Mouse (Mus musculus) midbrain, embryonic 12.5 days (tissue): Measurements from ENCODE around the gene Mipol1. TPM values are rescaled to one million over a fixed set of nuclear protein-coding genes. Genes with fewer than 3 reads are reported as not detected.
"Not testable (repeated sequence)": the region's sequence is repeated elsewhere in the genome, so short reads cannot be mapped to it uniquely, and the experiment has no call there.

Source experiments
- ATAC-seq: fragments of 200-750 bp; cut with Nextera tagmentation; 2 replicates; pipeline ENCODE4 v1.8.0; 2017; ENCODE audit warnings: low read depth, moderate TSS enrichment, moderate library complexity; ENCODE audit not compliant: low FRiP score
- H3K27ac ChIP-seq: fragments of 300-500 bp; sonication (generic); replicated peaks from 2 replicates; pipeline ENCODE4 v1.5.1; 2016; ENCODE audit warnings: mild to moderate bottlenecking
- H3K27me3 ChIP-seq: fragments of 300-500 bp; sonication (generic); 2 replicates; pipeline ENCODE4 v1.6.1; 2016; ENCODE audit warnings: mild to moderate bottlenecking
- H3K36me3 ChIP-seq: fragments of 300-500 bp; sonication (generic); 2 replicates; pipeline ENCODE4 v1.6.1; 2016
- H3K4me1 ChIP-seq: fragments of 300-500 bp; sonication (generic); 2 replicates; pipeline ENCODE4 v1.6.1; 2016
- H3K4me2 ChIP-seq: fragments of 300-500 bp; sonication (generic); replicated peaks from 2 replicates; pipeline ENCODE4 v1.6.1; 2016; ENCODE audit warnings: mild to moderate bottlenecking, moderate library complexity
- H3K4me3 ChIP-seq: fragments of 300-500 bp; sonication (generic); 2 replicates; pipeline ENCODE4 v1.5.1; 2016; ENCODE audit warnings: mild to moderate bottlenecking
- H3K9ac ChIP-seq: fragments of 300-500 bp; sonication (generic); replicated peaks from 2 replicates; pipeline ENCODE4 v1.6.1; 2016; ENCODE audit warnings: mild to moderate bottlenecking, moderate library complexity
- H3K9me3 ChIP-seq: fragments of 300-500 bp; sonication (generic); 2 replicates; pipeline ENCODE4 v1.6.1; 2016; ENCODE audit warnings: mild to moderate bottlenecking
- WGBS: fragments of 180-500 bp; shearing (Covaris S2); methylation state at CpG from one replicate; pipeline ENCODE4 v1.1.7; 2016; 5-methylcytosine and 5-hydroxymethylcytosine counted together
- polyA plus RNA-seq: library from polyadenylated mRNA; unstranded; fragments of >200 nt; fragmentation: Nextera tagmentation; extraction: Ambion mirVana; gene quantifications from 2 replicates; pipeline ENCODE4 v1.2.1, GENCODE M21; 2016

Mipol1 gene
- polyA plus RNA-seq, 1 experiment from 2014 or later: 7.9 TPM

DNA sequence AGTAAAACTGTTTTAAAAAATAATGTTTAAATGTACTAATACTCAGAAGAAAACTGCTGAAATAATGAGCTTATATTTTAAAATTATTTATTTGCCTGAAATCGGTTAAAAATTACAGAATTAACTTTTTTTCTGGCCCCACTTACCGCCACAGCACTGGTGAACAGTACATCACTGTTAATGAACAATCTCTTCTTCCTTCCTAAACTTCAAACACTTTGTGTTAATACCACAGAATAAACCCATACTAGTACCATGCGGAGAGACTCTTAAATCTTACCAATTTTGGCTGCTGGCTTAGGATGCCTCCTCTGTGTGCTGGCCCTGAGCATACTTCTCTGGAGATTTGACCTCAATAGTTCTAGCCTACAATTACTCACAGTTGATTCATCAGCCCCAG, 28.3 kb upstream of the Mipol1 start:
- peaks cover 6% of the 10 kb centered on the region; the same call in 1 of the 2 replicates for H3K4me1 ChIP-seq
- no peak for ATAC-seq
- no peaks in the 10 kb centered on the region for H3K9me3 ChIP-seq
- H3K4me3 ChIP-seq: no peak overlapping the region
- H3K27ac ChIP-seq: no peak overlapping the region
- no peak overlapping the region for H3K9ac ChIP-seq
- WGBS: 92% methylated on average over 3 of the region's 3 CpGs
- H3K27me3 ChIP-seq: peaks cover 8% of the 10 kb centered on the region; the same call in 1 of the 2 replicates
- no peak overlapping the region for H3K4me2 ChIP-seq
- H3K36me3 ChIP-seq: no peaks in the 10 kb centered on the region

GRCm38 (mm10) chr12:57204276-57204851, 25.9 kb upstream of the Mipol1 start:
- 79% methylated on average over 4 of the region's 4 CpGs for WGBS

DNA sequence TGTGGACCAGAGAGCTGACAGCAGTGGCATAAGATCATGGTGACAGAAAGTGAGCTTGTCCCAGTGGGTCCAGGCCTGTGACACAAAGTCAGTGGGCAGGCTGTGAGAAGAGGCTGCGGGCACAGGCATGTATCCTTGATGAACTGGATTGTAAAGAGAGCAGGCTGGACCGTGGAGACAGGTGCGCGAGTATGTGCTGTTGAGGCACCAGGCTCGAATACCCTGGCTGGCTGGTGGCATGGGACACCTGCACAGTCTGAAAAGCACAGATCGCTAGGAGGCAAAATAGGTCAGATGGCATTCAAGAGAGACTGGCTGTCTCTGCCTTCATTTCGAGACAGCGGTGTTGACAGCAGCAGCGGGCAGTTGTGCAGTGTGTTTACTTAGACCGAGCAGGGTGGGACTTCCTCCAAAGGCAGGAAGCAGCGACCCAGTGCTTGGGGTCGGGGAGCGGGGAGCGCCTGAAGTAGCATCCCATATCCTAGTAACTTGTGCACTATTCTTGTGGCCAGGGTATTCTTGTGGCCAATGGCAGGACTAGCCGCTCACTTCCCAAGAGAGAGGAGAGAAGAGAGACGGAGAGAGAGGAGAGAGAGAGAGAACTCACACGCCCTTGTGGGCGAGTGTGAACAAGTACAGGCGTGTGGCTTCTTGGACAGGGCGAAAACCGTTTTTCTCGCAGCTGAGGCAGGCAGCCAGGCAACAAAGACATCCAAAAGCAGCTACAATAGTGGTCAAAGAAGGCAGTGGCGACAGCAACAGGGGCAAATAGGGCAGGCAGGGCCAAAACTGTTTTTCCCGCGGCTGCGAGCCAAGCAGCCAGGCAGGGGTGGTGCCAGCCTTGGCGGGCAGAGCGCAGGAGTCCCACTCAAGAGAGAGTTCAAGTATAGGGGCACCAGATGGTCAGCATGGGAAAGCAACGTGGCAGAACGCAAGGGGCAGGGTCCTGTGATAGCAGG, 18.6 kb upstream of the Mipol1 start:
- H3K9ac ChIP-seq: peak overlapping the region; percentile 68
- peak overlapping the region; percentile 83 for H3K4me2 ChIP-seq
- peak; percentile 82 for ATAC-seq
- 9% methylated on average over 30 of the region's 30 CpGs for WGBS
- no peaks in the 10 kb centered on the region for H3K9me3 ChIP-seq
- no peaks in the 10 kb centered on the region for H3K36me3 ChIP-seq
- H3K27ac ChIP-seq: no peak overlapping the region; the same call in 1 of the 2 replicates
- H3K4me3 ChIP-seq: peak overlapping the region; percentile 53
- 0 out of 2 replicates have a peak, but pooled peaks cover 2% of the 10 kb centered on the region for H3K4me1 ChIP-seq
- H3K27me3 ChIP-seq: no peaks in the 10 kb centered on the region

More at GRCm38 (mm10) chr12:57204276-57204851, 25.9 kb upstream of the Mipol1 start:
- Histone ChIP-seq H3K9me3 (no peaks in the 10 kb centered on the region), H3K36me3 (no peaks in the 10 kb centered on the region), H3K4me3 (no peak overlapping the region), H3K4me2 (no peak overlapping the region), H3K4me1 (no peaks in the 10 kb centered on the region), H3K9ac (no peak overlapping the region), H3K27me3 (no peaks in the 10 kb centered on the region), H3K27ac (no peak overlapping the region)
- no peak for ATAC-seq

- H3K4me2 ChIP-seq, H3K4me1 ChIP-seq, H3K27me3 ChIP-seq, H3K4me3 ChIP-seq, H3K9ac ChIP-seq, H3K9me3 ChIP-seq, H3K27ac ChIP-seq, H3K36me3 ChIP-seq: not testable (repeated sequence)
- WGBS: 73% methylated on average over 5 of the region's 5 CpGs
- ATAC-seq: peak; percentile 50
These were observed 17.8 kb upstream of the Mipol1 start for GRCm38 (mm10) chr12:57212463-57212862.

GRCm38 (mm10) chr12:57226411-57226810, 3.8 kb upstream of the Mipol1 start:
- ATAC-seq: no peak
- no peaks in the 10 kb centered on the region for H3K36me3 ChIP-seq
- H3K4me3 ChIP-seq: no peak overlapping the region
- WGBS: 90% methylated on average over 9 of the region's 9 CpGs
- H3K27ac ChIP-seq: no peak overlapping the region
- H3K4me1 ChIP-seq: peaks cover 5% of the 10 kb centered on the region; the same call in 1 of the 2 replicates
- H3K27me3 ChIP-seq: no peaks in the 10 kb centered on the region
- H3K9ac ChIP-seq: no peak overlapping the region
- no peaks in the 10 kb centered on the region for H3K9me3 ChIP-seq
- no peak overlapping the region for H3K4me2 ChIP-seq

DNA sequence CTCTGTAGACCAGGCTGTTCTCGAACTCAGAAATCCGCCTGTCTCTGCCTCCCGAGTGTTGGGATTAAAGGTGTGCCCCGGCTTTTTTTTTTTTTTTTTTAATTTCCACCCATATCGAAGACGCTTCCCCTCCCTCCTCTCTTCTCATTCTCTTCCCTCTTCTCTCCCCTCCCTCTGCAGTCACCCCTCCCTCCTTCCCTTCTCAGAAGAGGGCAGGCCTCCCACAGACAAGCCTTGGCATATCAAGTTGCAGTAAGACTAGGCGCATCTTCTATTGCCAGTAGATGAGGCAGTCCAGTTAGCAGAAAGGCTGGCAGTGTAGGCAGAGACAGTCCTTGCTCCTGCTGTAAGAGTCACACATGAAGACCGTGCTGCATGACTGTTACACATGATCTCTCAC, 2.5 kb upstream of the Mipol1 start:
- Histone ChIP-seq H3K27ac (no peak overlapping the region), H3K27me3 (no peaks in the 10 kb centered on the region), H3K9me3 (no peaks in the 10 kb centered on the region), H3K4me2 (no peak overlapping the region), H3K9ac (no peak overlapping the region), H3K36me3 (no peaks in the 10 kb centered on the region), H3K4me3 (no peak overlapping the region), H3K4me1 (peaks cover 7% of the 10 kb centered on the region; the same call in 1 of the 2 replicates)
- no peak for ATAC-seq
- 86% methylated on average over 4 of the region's 8 CpGs for WGBS

- Histone ChIP-seq H3K36me3 (no peaks in the 10 kb centered on the region), H3K4me2 (peak overlapping the region; percentile 69), H3K4me1 (peaks cover 7% of the 10 kb centered on the region; the same call in 1 of the 2 replicates), H3K27me3 (no peaks in the 10 kb centered on the region), H3K4me3 (peak overlapping the region; percentile 78), H3K9ac (peak overlapping the region; percentile 82; the same call in 1 of the 2 replicates), H3K9me3 (no peaks in the 10 kb centered on the region), H3K27ac (peak overlapping the region; percentile 85)
- ATAC-seq: peak; percentile 1; the same call in 1 of the 2 replicates
- WGBS: 39% methylated on average over 4 of the region's 4 CpGs
These were observed 524 bp upstream of the Mipol1 start for GRCm38 (mm10) chr12:57229703-57230102.

- Histone ChIP-seq H3K36me3 (no peaks in the 10 kb centered on the region), H3K27ac (0 out of 2 replicates have a peak overlapping the region, but pooled peaks have one; percentile 85), H3K4me3 (peak overlapping the region; percentile 78), H3K27me3 (no peaks in the 10 kb centered on the region), H3K4me1 (peaks cover 7% of the 10 kb centered on the region; the same call in 1 of the 2 replicates), H3K4me2 (peak overlapping the region; percentile 69), H3K9me3 (no peaks in the 10 kb centered on the region), H3K9ac (peak overlapping the region; percentile 82)
- 73% methylated on average over 14 of the region's 14 CpGs for WGBS
- no peak for ATAC-seq
These were observed 1.1 kb downstream of the Mipol1 start for GRCm38 (mm10) chr12:57231085-57231875.

DNA sequence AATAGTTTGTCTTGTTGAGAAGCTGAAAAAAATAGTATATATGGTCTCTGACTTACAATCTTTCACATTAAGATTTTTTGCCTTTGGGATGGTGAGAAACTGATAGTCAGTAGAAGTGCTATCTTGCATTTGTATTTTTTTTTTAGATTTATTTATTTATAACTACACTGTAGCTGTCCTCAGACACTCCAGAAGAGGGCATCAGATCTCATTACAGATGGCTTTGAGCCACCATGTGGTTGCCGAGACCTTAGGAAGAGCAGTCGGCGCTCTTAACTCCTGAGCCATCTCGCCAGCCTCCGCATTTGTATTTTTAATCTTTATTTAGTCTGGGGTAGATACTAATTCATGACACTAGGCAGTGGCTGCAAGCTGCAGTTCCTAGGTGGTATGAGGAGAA, 3.2 kb downstream of the Mipol1 start:
- no peak overlapping the region for H3K27ac ChIP-seq
- H3K27me3 ChIP-seq: no peaks in the 10 kb centered on the region
- peaks cover 3% of the 10 kb centered on the region for H3K36me3 ChIP-seq
- H3K9me3 ChIP-seq: no peaks in the 10 kb centered on the region
- no peak for ATAC-seq
- peaks cover 7% of the 10 kb centered on the region; the same call in 1 of the 2 replicates for H3K4me1 ChIP-seq
- 85% methylated on average over 5 of the region's 5 CpGs for WGBS
- no peak overlapping the region for H3K9ac ChIP-seq
- H3K4me2 ChIP-seq: no peak overlapping the region
- no peak overlapping the region for H3K4me3 ChIP-seq

- ATAC-seq: no peak
- WGBS: 92% methylated on average over 5 of the region's 5 CpGs
- no peak overlapping the region for H3K9ac ChIP-seq
These were observed 13.7 kb downstream of the Mipol1 start for GRCm38 (mm10) chr12:57243671-57244495.

GRCm38 (mm10) chr12:57258572-57258971, 28.3 kb downstream of the Mipol1 start:
- no peak overlapping the region for H3K27ac ChIP-seq
- H3K27me3 ChIP-seq: no peaks in the 10 kb centered on the region
- no peak overlapping the region for H3K9ac ChIP-seq
- no peak overlapping the region for H3K4me2 ChIP-seq
- no peaks in the 10 kb centered on the region for H3K9me3 ChIP-seq
- 65% methylated on average over 2 of the region's 2 CpGs for WGBS
- H3K4me1 ChIP-seq: no peaks in the 10 kb centered on the region
- H3K4me3 ChIP-seq: no peak overlapping the region
- ATAC-seq: no peak
- H3K36me3 ChIP-seq: no peaks in the 10 kb centered on the region

More at GRCm38 (mm10) chr12:57243671-57244495, 13.7 kb downstream of the Mipol1 start:
- no peaks in the 10 kb centered on the region for H3K9me3 ChIP-seq
- peaks cover 19% of the 10 kb centered on the region for H3K36me3 ChIP-seq
- H3K4me1 ChIP-seq: no peaks in the 10 kb centered on the region
- H3K27ac ChIP-seq: no peak overlapping the region
- H3K27me3 ChIP-seq: no peaks in the 10 kb centered on the region
- no peak overlapping the region for H3K4me3 ChIP-seq
- no peak overlapping the region for H3K4me2 ChIP-seq
